Mouse (Mus musculus): ENCODE measurements around the gene Zfyve21.
A peak's percentile ranks its signal among the peaks of the same experiment; 100 is the strongest.

Gene Zfyve21

DNA sequence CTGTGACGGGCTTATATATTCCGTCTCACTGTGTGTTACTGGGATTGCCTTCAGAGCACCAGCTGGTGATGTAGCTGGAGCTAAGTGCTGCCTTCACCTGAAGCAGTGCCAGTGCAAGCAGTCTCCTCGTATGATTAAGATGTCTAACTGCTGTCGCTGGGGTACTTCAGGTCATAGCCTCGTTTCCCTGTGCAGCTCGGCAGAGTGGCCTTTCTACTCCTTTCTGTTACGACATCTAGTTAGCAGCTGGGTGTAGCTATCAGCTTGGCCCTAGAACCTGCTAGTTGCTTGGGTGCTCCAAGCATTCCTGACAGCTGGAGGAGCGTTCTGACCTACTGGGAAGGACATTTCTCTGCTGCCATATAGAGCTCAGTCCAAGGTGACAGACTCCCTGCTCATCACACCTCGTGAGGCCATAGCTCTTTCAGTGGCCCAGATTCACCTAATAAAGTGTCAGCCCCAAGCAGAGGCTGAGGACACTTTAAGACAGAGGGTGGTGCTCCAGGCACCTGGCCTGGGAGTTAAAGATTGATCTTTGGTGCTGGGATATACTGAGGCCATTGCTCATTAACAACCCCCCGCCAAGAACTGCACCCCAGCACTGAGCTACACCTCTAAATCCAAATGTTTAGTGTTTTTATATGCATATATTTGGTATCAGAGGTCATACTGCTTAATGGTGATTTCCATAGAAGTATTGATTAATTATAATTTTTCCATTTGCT is 13.3 kb upstream of the Zfyve21 start:
- DNase-seq = no peak

DNA sequence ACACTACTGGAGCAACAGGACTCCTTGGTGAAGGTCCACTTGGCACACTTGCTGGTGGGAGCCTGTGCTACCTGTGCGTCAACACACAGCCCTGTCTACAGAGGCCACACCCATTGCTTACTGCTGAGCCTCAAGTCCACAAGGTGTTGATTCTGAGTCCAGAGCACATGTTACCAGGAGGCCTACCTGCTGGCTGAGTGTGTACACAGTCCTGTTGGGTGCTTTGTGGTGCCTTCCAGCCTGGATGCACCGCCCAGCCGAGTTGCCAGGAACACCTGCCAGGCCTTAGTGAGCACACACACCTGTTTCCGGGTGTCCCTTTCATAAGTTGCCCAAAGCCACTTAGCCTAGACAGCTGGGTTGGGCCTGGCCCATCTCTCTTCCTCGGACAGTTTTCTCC is 10.4 kb upstream of the Zfyve21 start:
- DNase-seq = no peak

DNA sequence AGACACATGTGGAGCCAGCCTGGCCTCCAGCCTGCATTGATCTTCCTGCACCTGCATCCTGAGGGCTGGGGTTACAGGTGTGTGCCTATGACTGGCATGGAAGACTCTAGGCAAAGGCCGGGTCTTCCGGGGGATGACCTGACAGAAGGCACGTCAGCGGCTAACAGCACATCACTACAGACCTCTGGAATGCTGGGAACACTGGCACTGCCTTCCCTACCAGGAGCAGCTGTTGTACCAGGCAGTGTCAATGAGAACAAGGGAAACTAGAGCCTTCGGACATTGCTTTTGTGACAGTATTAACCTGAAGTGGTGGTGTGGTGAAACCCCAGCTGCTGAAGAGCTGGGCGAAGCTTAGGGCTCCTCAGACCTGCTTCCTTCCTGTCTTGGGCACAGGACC is 5.2 kb upstream of the Zfyve21 start:
- no peak for DNase-seq

DNA sequence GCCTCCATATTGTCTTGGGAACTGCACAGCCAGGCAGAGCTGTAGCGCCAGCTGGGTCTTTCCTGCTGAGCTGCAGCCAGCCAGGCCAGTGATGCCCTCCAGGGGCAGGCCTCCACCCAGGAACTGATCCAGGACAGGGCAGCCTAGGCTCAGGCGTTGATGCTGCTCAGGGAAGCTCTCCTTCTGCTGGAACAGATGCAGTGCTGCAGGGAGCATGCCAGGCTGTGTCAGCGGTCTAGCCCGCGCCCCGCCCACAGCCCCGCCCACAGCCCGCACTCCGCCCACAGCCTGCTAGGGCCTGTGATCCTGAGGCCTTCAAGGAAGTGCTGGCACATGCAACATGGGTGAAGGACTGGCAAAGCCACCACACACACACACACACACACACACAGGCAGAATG is 4.2 kb upstream of the Zfyve21 start:
- DNase-seq = peak; percentile 63

DNA sequence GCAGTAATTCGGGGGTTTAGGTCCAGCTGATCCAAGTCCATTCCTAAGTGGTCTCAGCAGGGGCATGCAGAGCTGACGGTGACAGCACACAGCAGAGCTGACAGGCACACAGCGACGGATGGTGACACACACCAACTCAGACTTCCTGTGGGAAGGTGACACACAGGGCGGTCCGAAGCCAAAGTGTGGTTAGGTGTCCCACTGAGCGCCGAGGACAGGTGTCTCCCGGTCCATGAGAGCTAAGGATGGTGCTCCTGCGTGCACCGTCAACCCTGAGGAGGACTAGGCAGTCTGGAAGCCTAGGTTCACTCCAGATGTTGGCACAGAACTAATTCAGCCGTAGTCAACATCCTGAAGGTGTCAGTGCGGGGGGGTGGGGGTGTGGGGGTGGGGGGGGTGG is 1.9 kb upstream of the Zfyve21 start:
- DNase-seq = no peak

DNA sequence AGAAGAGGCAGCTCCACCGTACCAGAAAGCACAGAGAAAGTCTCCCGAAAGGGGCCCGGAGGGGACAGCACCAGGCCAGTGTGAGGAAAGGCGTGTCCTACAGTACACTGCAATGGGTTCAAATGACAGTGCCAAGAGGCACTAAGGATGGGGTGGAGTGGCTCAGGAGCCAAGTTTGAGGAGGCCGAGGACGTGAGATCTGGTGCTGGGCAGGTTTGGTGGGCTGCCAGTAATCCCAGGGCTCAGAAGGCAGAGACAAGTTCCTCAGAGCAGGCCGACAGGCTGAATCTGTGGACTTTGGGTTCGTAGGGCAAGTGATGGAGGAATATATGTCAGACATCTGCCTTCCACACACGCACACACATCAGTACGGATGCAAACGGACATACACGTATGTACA is 1.4 kb upstream of the Zfyve21 start:
- DNase-seq = no peak

DNA sequence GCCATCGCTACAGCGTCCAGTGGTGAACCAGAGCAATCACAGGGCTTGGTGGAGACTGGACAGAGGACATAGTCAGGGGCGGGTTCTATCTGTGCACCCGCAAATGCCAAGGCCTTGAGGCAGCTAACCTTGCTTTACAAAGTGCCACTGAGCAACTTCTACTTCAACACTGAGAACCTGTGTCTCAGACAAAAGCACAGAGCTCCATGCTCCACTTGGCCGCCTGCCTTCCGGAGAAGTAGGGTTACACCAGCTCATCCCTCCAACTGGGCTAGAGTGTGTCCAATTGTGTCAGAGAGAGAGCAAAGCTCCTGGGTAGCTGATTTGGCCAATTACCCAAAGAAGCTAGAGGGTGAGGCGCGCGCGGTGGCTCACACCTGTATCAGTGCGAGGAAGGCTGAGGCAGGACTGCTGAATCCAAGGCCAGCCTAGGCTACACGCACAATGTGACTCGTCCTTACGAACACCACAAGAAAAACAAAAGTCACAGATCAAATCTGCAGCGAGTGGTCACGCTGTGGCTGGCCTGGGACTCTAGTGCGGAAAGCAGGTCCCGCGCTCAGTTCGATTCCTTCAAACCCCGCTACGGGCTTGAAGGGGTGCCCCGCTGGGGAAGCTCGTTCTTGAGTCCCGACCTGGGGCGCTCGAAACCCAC is 732 bp upstream of the Zfyve21 start:
- no peak for DNase-seq

DNA sequence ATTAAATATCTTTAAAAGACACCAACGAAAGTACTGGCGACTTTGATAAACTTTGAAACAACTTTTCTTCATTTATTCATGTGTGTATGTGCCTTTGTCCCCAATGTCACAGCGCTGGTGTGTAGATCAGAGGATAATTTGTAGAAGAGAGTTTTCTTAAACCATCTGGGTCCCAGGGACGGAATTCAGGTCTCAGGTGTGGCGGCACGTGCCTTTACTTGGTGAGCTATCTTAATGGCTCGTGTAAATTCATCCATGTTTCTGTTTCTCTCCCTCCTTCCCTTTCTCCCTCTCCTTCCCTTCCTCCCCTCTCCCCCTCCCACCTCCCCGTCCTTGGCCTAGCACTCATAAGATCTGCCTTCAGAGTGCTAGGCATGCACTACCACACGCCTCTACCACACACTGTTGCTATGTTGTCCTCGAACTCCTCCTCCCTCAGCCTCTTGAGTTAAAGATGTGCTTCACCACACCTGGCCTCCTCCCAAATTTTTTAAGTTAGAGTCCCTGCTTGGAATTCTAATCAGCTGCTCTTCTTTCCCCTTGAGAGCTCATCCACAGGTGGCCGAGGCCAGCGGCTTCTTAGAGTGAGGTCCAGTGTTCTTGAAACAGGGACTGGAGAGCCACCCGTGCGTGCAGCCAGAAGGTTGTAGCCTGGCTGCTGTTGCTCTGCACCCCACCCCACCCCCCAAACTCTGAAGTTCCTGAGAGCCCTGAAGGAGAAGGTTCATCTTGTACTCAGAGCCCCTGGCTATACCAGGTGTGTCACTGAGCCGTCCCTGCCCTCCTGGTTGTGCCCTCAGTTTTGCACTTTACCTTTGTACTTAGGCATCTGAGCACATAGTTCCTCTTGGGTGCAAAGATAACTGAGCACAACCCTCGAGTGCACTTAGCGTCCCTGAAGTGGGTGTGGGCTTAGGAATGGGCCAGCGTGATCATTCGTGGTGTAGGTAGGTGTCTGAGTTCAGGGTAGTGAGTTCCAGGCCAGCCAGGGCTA is 1.1 kb downstream of the Zfyve21 start:
- DNase-seq = no peak

DNA sequence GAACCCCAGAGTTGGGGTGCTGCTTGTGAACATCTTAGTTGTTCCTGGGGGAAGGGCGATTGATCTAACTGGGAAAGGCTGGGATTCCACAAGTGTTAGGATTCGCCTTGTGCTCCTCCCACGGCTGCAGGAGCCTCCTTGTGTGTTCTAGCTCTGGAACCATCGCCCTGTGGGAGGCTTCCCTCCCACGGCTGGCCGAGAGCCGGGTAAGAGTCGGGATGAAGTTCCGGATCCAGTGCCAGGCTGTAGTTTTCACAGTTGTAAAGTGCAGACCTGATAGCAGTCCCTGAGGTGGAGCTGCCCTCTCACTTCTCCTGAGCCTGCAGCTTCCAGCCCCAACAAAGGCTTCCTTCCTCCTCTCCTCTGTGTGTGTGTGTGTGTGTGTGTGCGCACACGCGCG is 2.6 kb downstream of the Zfyve21 start:
- DNase-seq = no peak

DNA sequence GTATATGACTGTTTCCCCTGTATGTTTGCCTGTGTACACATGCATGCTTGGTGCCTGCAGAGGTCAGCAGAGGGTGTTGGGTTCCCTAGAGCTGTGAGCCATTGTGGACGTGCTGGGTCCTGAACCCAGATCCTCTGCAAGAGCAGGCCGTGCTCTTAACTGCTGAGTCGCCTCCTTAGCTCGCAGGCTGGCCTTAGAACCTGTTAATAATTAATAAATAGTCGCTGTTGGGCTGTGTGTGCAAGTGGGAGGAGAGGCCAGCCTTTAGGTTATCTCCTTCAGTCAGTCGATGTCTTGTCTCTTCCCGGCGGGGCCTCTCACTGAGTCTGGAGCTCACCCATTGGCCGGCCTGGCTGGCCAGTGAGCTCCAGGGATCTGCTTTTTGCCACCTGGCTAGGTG is 3.0 kb downstream of the Zfyve21 start:
- DNase-seq = no peak

DNA sequence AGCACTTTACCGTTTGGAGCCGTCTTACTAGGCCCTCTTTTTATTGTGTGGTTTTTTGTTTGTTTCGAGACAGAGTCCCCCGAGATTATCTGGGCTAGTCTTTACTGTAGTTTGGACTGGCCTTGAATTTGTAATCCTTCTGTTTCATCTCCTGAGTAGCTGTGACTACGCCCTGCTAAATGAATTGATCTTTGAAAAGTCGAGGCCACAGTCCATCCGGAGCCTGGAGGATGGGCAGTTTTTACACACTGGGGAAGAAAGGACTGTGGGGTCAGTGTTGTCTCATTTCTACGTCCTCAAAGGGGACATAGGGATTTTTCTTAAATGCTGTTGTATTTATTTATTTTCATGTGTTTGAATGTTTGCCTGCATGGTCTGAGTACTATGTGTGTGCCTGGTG is 4.0 kb downstream of the Zfyve21 start:
- DNase-seq = no peak

DNA sequence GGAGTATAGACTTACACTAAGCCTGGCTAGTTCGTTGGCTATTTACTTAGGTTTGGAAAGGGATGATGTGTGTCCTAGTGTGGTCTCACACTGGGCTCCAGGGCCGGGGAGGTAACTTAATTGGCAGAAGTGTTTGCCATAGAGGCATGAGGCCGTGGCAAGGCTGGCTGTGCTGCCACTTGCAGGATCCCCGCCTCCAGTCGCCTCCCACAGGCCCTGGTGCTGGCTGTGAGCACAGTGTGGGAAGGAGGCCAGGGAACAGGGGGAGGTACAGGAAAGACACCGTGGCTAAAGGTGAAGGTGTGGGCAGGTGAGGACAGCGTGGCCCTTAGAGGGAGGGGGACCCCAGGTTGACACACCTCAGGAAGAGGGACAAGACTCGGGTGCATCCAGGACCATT is 6.0 kb downstream of the Zfyve21 start:
- DNase-seq = no peak

DNA sequence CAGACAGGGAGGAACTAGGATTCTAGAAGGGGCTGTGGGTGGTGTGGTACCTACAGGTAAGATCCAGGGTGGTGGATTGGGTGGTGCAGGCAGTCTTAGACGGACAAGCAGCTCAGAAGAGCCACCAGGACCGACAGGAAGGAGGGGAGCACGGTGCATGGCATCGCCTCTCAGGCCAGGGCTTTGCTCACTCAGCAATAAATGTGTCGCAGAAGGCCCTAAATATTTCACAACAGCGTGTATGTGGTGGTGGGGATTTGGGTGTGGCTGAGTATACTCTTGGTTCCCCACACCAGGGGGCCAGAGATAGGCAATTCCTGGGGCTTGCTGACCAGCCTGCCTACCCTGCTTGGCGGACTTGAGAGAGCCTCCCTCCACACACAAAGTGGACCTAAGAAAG is 6.7 kb downstream of the Zfyve21 start:
- no peak for DNase-seq

DNA sequence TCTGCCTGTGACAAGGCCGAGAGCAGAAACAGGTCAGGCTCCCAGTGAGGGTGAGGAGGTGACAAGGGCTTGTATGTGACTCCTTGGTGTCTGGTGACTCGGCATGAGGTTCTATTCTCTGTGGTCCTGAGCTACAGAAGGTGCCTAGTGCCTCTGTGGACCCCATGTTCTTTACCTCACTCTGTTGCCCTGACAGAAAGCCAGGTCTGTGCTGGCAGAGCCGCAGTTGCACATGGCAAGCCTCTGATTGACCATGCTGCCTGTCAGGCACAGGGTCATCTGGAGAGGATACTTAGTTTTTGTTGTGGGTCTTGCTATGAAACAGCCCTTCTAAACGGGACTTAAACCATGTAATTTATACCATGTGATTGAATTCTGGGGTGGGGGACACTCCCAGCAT is 8.0 kb downstream of the Zfyve21 start:
- DNase-seq = no peak

DNA sequence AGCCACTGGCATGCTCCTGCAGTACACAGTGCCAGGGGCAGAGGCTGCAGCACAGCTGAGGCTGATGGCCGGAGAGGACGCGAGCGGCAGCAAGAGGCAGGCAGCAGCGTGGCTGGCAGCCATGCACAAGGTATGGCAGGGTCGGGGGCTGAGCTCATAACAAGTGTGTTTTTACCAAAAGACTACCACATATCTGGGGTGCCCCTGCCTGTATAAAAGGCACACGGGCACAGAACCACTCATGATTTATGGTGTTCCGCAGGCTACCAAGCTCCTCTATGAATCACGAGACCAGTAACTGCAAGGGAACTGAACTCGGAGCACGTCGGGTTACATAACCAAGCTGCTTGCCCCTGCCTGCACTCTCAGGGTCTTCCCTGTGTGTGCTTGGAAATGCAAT is 13.6 kb downstream of the Zfyve21 start:
- DNase-seq = peak; percentile 11

DNA sequence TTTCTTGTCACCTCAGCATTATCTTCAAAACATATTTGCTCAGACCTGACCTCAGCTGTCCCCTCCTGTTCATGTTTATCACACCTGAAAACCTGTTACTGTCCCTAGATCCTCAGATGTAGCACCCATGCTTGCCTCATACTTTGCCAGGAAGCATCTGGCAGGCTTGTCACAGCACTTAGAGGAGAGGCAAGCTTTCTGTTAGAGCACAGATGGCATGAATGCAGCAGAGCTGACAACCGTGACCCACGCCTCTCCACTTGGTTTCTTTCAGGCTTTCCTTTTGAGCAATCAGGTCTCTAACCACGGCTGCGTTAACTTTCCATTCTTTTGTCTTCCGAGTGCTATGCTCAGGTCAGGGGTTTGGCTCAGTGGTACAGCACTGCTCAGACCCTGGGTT is 15.5 kb downstream of the Zfyve21 start:
- no peak for DNase-seq

DNA sequence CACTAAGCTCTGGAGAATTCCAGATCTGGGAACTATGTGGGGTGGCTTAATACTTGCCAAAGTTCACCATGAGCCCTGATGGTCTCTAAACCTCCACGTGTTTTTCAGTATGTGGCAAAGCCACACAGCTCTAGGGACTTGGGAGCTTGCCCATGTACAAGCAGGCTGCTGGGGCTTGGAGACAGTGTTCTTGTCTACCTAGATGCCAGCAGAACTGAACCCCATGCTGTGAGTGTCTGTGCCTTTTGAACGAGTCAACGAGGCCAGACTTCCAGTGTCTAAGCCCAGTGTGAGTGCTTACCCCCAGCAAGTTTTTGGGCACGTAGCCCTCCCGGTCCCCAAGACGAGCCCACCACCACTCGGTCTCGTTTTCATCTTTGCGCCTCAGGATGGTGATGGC is 16.0 kb downstream of the Zfyve21 start:
- DNase-seq = no peak

DNA sequence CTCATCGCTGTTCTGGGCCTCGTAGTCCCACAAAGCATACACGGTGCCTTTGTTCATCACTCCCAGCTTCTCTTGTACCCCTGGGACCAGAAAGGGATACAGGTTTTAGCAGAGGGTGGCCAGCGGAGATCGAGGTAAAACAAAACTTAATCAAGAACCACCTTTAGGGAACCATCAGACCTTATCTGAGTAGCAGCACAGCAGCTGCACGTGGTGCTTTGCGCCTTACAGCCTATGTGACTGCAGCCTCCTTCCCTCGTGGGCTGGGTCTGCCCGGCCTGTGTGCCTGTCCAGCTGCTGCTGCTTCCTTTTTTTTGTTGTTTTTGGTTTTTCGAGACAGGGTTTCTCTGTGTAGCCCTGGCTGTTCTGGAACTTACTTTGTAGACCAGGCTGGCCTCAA is 16.4 kb downstream of the Zfyve21 start:
- DNase-seq = no peak

DNA sequence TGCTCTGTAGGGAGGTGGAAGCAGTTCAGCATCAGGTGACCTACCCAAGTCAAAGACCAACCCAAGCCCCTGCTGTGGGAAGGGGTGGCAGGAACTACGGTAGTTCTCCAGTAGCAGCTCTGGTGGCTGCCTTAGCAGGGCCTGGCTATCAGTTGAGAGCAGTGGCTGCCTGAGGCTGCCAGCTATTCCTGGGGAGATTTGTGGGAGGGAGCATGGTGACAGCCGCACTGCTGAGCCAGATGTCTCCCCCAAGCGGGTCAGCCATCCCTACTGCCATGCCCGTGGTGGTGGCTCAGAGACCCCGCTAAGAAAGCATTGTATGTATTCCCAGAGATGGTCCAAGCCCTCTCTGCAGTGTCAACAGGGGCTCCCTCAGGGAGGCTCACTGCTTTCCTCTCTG is 18.7 kb downstream of the Zfyve21 start:
- no peak for DNase-seq

DNA sequence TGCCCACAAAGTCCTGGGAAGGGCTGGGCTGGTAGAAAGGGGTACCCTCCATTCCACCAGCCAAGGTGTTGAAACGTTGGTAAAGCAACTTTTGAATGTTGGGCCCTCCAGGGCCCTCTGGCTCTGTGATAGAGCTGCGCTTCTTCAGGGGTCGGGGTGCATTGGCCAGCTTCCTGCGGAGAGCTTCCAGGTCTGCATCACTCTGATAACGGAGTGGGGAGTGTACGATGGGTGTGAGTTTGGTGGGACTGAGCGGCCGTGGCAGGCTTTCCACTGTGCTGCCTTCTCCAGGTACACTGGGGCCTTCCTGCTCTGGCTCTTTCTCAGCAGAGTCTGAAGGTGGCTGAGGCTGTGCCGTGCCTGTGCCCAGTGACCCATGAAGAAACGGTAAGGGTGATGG is 19.5 kb downstream of the Zfyve21 start:
- no peak for DNase-seq

DNA sequence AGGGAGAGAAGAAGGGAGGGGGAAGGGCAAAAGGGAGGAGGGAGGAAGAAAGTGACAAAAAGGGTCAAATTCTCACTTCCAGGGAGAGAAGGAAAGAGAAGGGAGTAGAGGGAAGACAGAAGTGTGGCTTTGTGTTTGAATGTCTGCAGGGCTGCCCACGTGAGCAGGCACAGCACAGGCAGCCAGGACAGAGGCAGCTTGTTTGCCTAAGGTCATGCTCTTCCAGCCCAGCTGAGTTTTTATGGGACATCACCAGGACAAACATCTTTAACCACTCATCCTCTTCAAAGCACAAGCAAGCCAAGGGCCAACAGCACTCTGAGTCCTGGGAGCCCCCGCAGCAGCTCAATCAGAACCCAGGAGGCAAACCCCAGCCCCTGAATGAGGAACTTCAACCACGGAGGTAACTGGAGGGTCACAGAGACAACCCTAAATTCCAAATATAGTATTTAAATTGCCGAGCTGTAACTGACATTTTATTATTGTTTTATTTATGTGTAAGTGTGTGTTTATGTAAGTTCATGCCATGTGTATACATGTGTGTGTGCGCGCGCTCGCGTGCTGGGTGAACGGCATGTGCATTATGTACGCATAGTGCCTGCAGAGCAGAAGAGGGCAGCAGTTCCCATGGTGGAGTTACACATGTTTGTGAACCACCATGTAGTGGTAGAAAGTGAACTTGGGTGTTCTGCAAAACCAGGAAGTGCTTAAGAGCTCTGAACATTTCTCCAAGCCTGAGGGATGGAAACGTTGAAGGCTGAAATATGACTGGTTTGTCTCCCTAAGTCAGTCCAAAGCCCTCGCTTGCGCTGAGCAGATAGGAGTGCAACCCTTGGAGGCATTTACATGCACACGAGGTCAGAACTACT is 28.8 kb downstream of the Zfyve21 start:
- no peak for DNase-seq

DNA sequence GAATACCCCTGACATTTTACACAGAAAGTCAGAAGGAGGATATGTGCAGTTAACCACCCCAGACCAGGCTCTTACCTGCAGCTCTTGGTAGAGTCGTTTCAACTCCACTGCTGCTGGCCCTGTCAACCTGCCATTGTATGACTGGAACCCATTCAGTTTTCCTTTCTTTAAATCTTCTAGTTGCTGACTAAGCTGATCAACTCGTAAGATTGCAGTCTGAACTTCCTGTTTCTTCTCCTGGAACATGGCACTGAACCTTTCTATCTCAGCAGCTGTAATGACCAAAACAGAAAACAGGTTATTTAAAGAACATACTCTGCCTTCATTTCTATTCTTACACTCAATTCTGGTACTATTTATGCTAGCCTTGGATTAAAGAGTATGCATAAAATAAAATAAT is 29.5 kb downstream of the Zfyve21 start:
- DNase-seq = no peak

DNA sequence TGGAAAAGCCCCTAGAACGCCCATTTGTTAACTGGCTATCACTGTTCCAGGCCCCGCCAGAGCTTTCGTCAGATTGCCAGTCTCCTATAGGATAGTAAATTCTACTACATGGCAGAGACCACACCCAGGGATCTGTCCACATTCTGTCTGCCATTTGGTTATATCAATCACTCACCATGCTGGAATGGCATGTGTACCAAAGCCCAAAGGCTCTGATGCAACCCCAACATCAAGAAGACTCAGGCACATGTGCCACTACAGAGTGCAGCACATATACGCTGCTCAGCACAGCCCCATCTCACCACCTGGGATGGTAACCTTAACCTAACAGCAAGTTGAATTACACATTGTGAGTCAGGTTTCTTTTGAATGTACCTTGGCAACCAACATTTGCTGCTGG is 32.0 kb downstream of the Zfyve21 start:
- DNase-seq = no peak
